ENCODE assay signal across 21 mouse cellular contexts in the genomic region with DNA sequence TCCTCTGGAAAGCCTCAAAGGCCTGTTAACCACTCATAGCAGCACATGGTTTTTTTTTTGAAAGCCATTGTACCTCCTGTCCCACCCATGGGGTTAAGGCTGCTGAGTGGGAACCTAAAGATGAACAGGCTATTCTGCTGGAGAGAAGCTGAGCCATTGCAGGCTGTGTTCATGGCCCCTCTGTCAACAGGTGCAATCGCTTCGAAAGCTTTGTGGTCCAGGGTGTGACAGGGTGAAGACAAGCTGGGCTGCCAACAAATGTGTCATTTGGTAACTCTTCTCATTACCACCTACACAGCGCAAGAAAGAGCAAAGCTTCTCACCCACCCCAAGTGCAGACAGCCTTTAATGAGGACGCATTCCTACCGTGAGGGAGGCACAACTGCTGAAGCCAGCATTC.
A peak's percentile ranks its signal among the peaks of the same experiment; 100 is the strongest.
DNase-seq lines count a peak whose midpoint lies in the region; ATAC-seq and TF ChIP-seq lines count a peak whose summit lies in the region.
"Had no signal": no experiment of that assay in that cellular context is flagged by ENCODE, and none has a peak within 500 bp of the region (broad histone marks: within the 10 kb centered on the region; RNA-seq: fewer than 3 reads in every experiment).

No protein-coding gene starts in this region.

- H3K79me2 ChIP-seq in myocyte (ENCODE audit: control insufficient read depth, insufficient read depth) = no peaks in the 10 kb centered on the region

- DNase-seq in retina, embryonic 14.5 days (ENCODE audit: low spot score) = peak; percentile 10
- DNase-seq in retina, postnatal 1 day = no peak
- DNase-seq in Muller cell, postnatal 12 days (ENCODE audit: inconsistent ontology term) = peak; percentile 51
- no peak for DNase-seq in lung, postnatal 4 days
- DNase-seq: adrenal gland, postnatal 25 days; cerebellum, adult 11 months; cerebellum, adult 8-10 months; cerebellum, postnatal 14 days; embryo, embryonic 11 days; gastrocnemius, postnatal 10 days; heart, postnatal 10 days had no signal

- H3K4me3 ChIP-seq in forebrain, embryonic 13.5 days = no peak overlapping the region
- no peak overlapping the region for H3K4me3 ChIP-seq in forebrain, embryonic 16.5 days (replicated peaks; ENCODE audit: low read length)
- H3K4me3 ChIP-seq in myocyte = no peak overlapping the region
- H3K4me3 ChIP-seq: embryonic facial prominence, embryonic 12.5 days; forebrain, embryonic 15.5 days; heart, embryonic 10.5 days; hindbrain, embryonic 13.5 days had no signal

- H3K36me3 ChIP-seq in forebrain, embryonic 13.5 days (ENCODE audit: poor library complexity, severe bottlenecking) = no peaks in the 10 kb centered on the region
- no peaks in the 10 kb centered on the region for H3K36me3 ChIP-seq in forebrain, embryonic 16.5 days (ENCODE audit: control insufficient read depth, insufficient read depth)
- H3K36me3 ChIP-seq in myocyte (ENCODE audit: control insufficient read depth, insufficient read depth) = no peaks in the 10 kb centered on the region
- H3K36me3 ChIP-seq: embryonic facial prominence, embryonic 12.5 days; forebrain, embryonic 15.5 days; heart, embryonic 10.5 days; hindbrain, embryonic 13.5 days had no signal

- H3K4me2 ChIP-seq in forebrain, embryonic 13.5 days = no peak overlapping the region
- no peak overlapping the region for H3K4me2 ChIP-seq in forebrain, embryonic 16.5 days (ENCODE audit: low read length)
- no peak overlapping the region for H3K4me2 ChIP-seq in myocyte (ENCODE audit: low read depth)
- H3K4me2 ChIP-seq: embryonic facial prominence, embryonic 12.5 days; forebrain, embryonic 15.5 days; hindbrain, embryonic 13.5 days had no signal

- no peak overlapping the region for H3K9ac ChIP-seq in forebrain, embryonic 13.5 days
- no peak overlapping the region for H3K9ac ChIP-seq in forebrain, embryonic 16.5 days (replicated peaks; ENCODE audit: low read depth, low read length)
- H3K9ac ChIP-seq: embryonic facial prominence, embryonic 12.5 days; forebrain, embryonic 15.5 days; hindbrain, embryonic 13.5 days had no signal

- H3K9me3 ChIP-seq in forebrain, embryonic 13.5 days (replicated peaks) = no peaks in the 10 kb centered on the region
- no peaks in the 10 kb centered on the region for H3K9me3 ChIP-seq in forebrain, embryonic 16.5 days (ENCODE audit: control insufficient read depth, low read length)
- H3K9me3 ChIP-seq: embryonic facial prominence, embryonic 12.5 days; forebrain, embryonic 15.5 days; heart, embryonic 10.5 days; hindbrain, embryonic 13.5 days had no signal

- no peak for TF ChIP-seq POLR2A in myocyte (IDR thresholded peaks at IDR 0.05; ENCODE audit: insufficient read length, low read depth)

- H3K27ac ChIP-seq in forebrain, embryonic 13.5 days = no peak overlapping the region
- H3K27ac ChIP-seq in forebrain, embryonic 16.5 days (ENCODE audit: low read length) = no peak overlapping the region
- H3K27ac ChIP-seq: embryonic facial prominence, embryonic 12.5 days; forebrain, embryonic 15.5 days; heart, embryonic 10.5 days; hindbrain, embryonic 13.5 days; hindbrain, postnatal 0 days had no signal

- no peaks in the 10 kb centered on the region for H3K27me3 ChIP-seq in forebrain, embryonic 13.5 days
- H3K27me3 ChIP-seq in forebrain, embryonic 16.5 days (replicated peaks; ENCODE audit: control insufficient read depth, insufficient read depth, low read length) = no peaks in the 10 kb centered on the region
- no peaks in the 10 kb centered on the region for H3K27me3 ChIP-seq in myocyte (ENCODE audit: control insufficient read depth, insufficient read depth, insufficient read length)
- H3K27me3 ChIP-seq: embryonic facial prominence, embryonic 12.5 days; forebrain, embryonic 15.5 days; hindbrain, embryonic 13.5 days; Patski had no signal

- no peak overlapping the region for H3ac ChIP-seq in myocyte (ENCODE audit: control insufficient read depth, insufficient read length)

- WGBS in forebrain, embryonic 13.5 days = 53% methylated on average over 5 of the region's 5 CpGs
- WGBS in forebrain, embryonic 16.5 days = 59% methylated on average over 5 of the region's 5 CpGs

- ATAC-seq in forebrain, embryonic 13.5 days = 0 out of 2 replicates have a peak, but pooled peaks have one; percentile 19
- ATAC-seq in forebrain, embryonic 16.5 days = no peak
- ATAC-seq: activated CD4-positive, CD25-positive, alpha-beta regulatory T cell, adult 4 months; forebrain, embryonic 15.5 days; hindbrain, postnatal 0 days; Patski had no signal

- H3K4me1 ChIP-seq in forebrain, embryonic 13.5 days = no peaks in the 10 kb centered on the region
- no peaks in the 10 kb centered on the region; the same call in 1 of the 2 replicates for H3K4me1 ChIP-seq in forebrain, embryonic 16.5 days (replicated peaks; ENCODE audit: control insufficient read depth, insufficient read depth, low read length)
- H3K4me1 ChIP-seq: embryonic facial prominence, embryonic 12.5 days; forebrain, embryonic 15.5 days; heart, embryonic 10.5 days; hindbrain, embryonic 13.5 days had no signal

TF ChIP-seq in myocyte, 11 proteins besides CTCF, POLR2A, EP300 and RAD21:
- TF ChIP-seq CEBPB (IDR thresholded peaks at IDR 0.05; ENCODE audit: insufficient read depth, poor library complexity, severe bottlenecking) (peak; percentile 20; the same call in 1 of the 2 replicates), MYOG (IDR thresholded peaks at IDR 0.05; ENCODE audit: control insufficient read depth in 1 of 3, insufficient read depth in 1 of 3, insufficient read length in 2 of 3, low read depth in 2 of 3) (peak; percentile 72 to 96 (median 75)), E2F4 (IDR thresholded peaks at IDR 0.05; ENCODE audit: insufficient read depth) (no peak), MYOD1 (IDR thresholded peaks at IDR 0.05; ENCODE audit: control insufficient read depth in 1 of 3, insufficient read length in 2 of 3, low read depth in 2 of 3) (peak; percentile 58 to 95 (median 94)), TCF3 (IDR thresholded peaks at IDR 0.05; ENCODE audit: insufficient read length, low read depth) (peak; percentile 76), TCF12 (IDR thresholded peaks at IDR 0.05; ENCODE audit: insufficient read depth, poor library complexity, severe bottlenecking) (peak; percentile 84)

Comparison
In these comparisons a context has a peak if more than half of its experiments do, and no peak if none do; other contexts are left out.
1. DNase-seq: peak in retina, embryonic 14.5 days (single experiment) and Muller cell, postnatal 12 days (single experiment); none in retina, postnatal 1 day (single experiment) and lung, postnatal 4 days (0 of 2).